Mouse (Mus musculus) testis, adult 2 months (tissue): ENCODE results near the gene Olfr1489. TPM values are rescaled to one million over a fixed set of nuclear protein-coding genes. Genes with fewer than 3 reads are reported as not detected.
"Not testable (repeated sequence)": the region's sequence is repeated elsewhere in the genome, so short reads cannot be mapped to it uniquely, and the experiment has no call there.

Experiments
- H3K27ac ChIP-seq: fragments of 200-500 bp; 2 replicates; pipeline ENCODE4 v1.5.1; 2012; ENCODE audit warnings: low read depth, low read length; ENCODE audit not compliant: control insufficient read depth, insufficient read depth
- H3K27me3 ChIP-seq: fragments of 200-500 bp; 2 replicates; pipeline ENCODE4 v1.6.1; 2012; ENCODE audit warnings: mild to moderate bottlenecking, low read length, moderate library complexity; ENCODE audit not compliant: control insufficient read depth, insufficient read depth
- H3K36me3 ChIP-seq: fragments of 200-500 bp; 2 replicates; pipeline ENCODE4 v1.6.1; 2012; ENCODE audit warnings: mild to moderate bottlenecking, low read length; ENCODE audit not compliant: control insufficient read depth, insufficient read depth
- H3K4me1 ChIP-seq: fragments of 200-500 bp; 2 replicates; pipeline ENCODE4 v1.6.1; 2012; ENCODE audit warnings: low read length; ENCODE audit not compliant: control insufficient read depth, insufficient read depth
- H3K4me3 ChIP-seq: fragments of 200-500 bp; 2 replicates; pipeline ENCODE4 v1.5.1; 2012; ENCODE audit warnings: low read depth, mild to moderate bottlenecking, low read length, moderate library complexity, mixed read lengths; ENCODE audit not compliant: control insufficient read depth
- CTCF ChIP-seq: fragments of 200-500 bp; IDR thresholded peaks from 2 replicates; pipeline ENCODE4 v1.5.1; 2012; ENCODE audit warnings: low read depth, mild to moderate bottlenecking, inconsistent platforms, low read length, moderate library complexity; ENCODE audit not compliant: control insufficient read depth, insufficient read depth, insufficient replicate concordance
- POLR2A ChIP-seq: fragments of 200-500 bp; IDR thresholded peaks from 2 replicates; pipeline ENCODE4 v1.6.1; 2012; ENCODE audit warnings: low read depth, mild to moderate bottlenecking, inconsistent platforms, low read length, moderate library complexity; ENCODE audit not compliant: control insufficient read depth
- polyA plus RNA-seq: library from polyadenylated mRNA; depleted of rRNA; stranded (reverse); fragments of >200 nt; gene quantifications from 2 replicates; pipeline ENCODE4 v1.2.3, GENCODE M21; 2012; rRNA removed

The Olfr1489 gene
- not detected in 2 replicates for polyA plus RNA-seq

- H3K36me3 ChIP-seq = no peaks in the 10 kb centered on the region
- TF ChIP-seq POLR2A (no peak), CTCF (no peak)
Observed at GRCm38 (mm10) chr19:13631321-13631720, at the start of gene Olfr1489. Gene Olfr1489, plus strand, starts transcription at chr19:13631621.

GRCm38 (mm10) chr19:13583211-13583610, 48.2 kb upstream of the Olfr1489 start, which contains the start of gene Olfr1484:
Gene Olfr1484, plus strand, starts transcription at chr19:13583511.
- Histone ChIP-seq H3K27ac (no peak within 1 kb of the TSS), H3K27me3 (no peaks in the 10 kb centered on the region), H3K36me3 (no peaks in the 10 kb centered on the region), H3K4me3 (no peak within 1 kb of the TSS), H3K4me1 (no peaks in the 10 kb centered on the region)
- no peak for TF ChIP-seq POLR2A
- no peak for TF ChIP-seq CTCF

More at GRCm38 (mm10) chr19:13631321-13631720, at the start of gene Olfr1489:
- Histone ChIP-seq H3K27me3 (no peaks in the 10 kb centered on the region), H3K4me1 (no peaks in the 10 kb centered on the region), H3K27ac (no peak within 1 kb of the TSS), H3K4me3 (no peak within 1 kb of the TSS)

DNA sequence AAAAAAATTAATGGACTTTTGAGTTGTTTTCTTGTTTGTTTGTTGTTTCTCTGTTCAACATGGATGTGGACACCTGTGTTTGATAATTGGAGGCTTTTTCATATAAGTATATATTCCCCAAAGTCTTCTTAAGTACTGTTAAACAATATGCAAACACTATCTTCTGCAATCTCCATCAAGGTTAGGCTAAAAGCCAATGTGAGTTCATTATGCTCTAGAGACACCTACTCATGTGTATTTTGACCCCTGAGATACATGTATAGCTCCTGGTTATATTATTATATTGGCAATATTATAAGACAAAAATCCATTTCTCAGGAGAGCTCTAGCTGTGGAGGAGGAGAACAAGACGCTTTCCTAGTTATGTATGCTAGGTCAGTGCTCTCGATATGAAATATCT, 14.3 kb upstream of the Olfr1489 start, which contains the start of gene Olfr1487:
Gene Olfr1487 (plus strand): TSS at position 301 of the 400 bp plus-strand sequence.
- H3K36me3 ChIP-seq, H3K4me3 ChIP-seq, H3K27ac ChIP-seq, H3K4me1 ChIP-seq, H3K27me3 ChIP-seq: not testable (repeated sequence)

GRCm38 (mm10) chr19:13650791-13651190, 19.4 kb downstream of the Olfr1489 start, which contains the start of gene Olfr1490:
Gene Olfr1490, plus strand, starts transcription at chr19:13651091.
- Histone ChIP-seq H3K4me3 (no peak within 1 kb of the TSS), H3K4me1 (no peaks in the 10 kb centered on the region), H3K27ac (no peak within 1 kb of the TSS), H3K27me3 (no peaks in the 10 kb centered on the region), H3K36me3 (no peaks in the 10 kb centered on the region)
- no peak for TF ChIP-seq CTCF
- TF ChIP-seq POLR2A = no peak

Other genes with a start within 250 kb of the Olfr1489 start
- not detected in 2 replicates for gene Olfr1469, start 223.8 kb upstream of the Olfr1489 start, polyA plus RNA-seq
- not detected in 2 replicates for gene Olfr1471, start 188.2 kb upstream of the Olfr1489 start, polyA plus RNA-seq
- not detected in 2 replicates for gene Olfr1472, start 175.5 kb upstream of the Olfr1489 start, polyA plus RNA-seq
- gene Olfr1474, start 162.1 kb upstream of the Olfr1489 start, polyA plus RNA-seq = not detected in 2 replicates
- gene Olfr1475, start 151.4 kb upstream of the Olfr1489 start, polyA plus RNA-seq = not detected in 2 replicates
- gene Olfr1477, start 131.1 kb upstream of the Olfr1489 start, polyA plus RNA-seq = not detected in 2 replicates
- gene Olfr1480, start 103.7 kb upstream of the Olfr1489 start, polyA plus RNA-seq = not detected in 2 replicates
- not detected in 2 replicates for gene Olfr1484, start 48.1 kb upstream of the Olfr1489 start, polyA plus RNA-seq
- not detected in 2 replicates for gene Olfr1487, start 14.2 kb upstream of the Olfr1489 start, polyA plus RNA-seq
- not detected in 2 replicates for gene Olfr1490, start 19.5 kb downstream of the Olfr1489 start, polyA plus RNA-seq
- gene Olfr1491, start 65.6 kb downstream of the Olfr1489 start, polyA plus RNA-seq = not detected in 2 replicates
- gene Olfr1493-ps1, start 91.7 kb downstream of the Olfr1489 start, polyA plus RNA-seq = not detected in 2 replicates
- not detected in 2 replicates for gene Olfr1494, start 108.1 kb downstream of the Olfr1489 start, polyA plus RNA-seq
- not detected in 2 replicates for gene Olfr1495, start 133.0 kb downstream of the Olfr1489 start, polyA plus RNA-seq
- not detected in 2 replicates for gene Olfr1496, start 146.3 kb downstream of the Olfr1489 start, polyA plus RNA-seq
- 0.14 and 0.19 TPM in 2 replicates for gene Olfr1497, start 166.6 kb downstream of the Olfr1489 start, polyA plus RNA-seq
- gene Olfr1499, start 187.8 kb downstream of the Olfr1489 start, polyA plus RNA-seq = not detected in 2 replicates
- gene Olfr1500, start 198.9 kb downstream of the Olfr1489 start, polyA plus RNA-seq = not detected in 2 replicates
- gene Olfr1501, start 219.1 kb downstream of the Olfr1489 start, polyA plus RNA-seq = not detected in 2 replicates
- gene Olfr1502, start 230.2 kb downstream of the Olfr1489 start, polyA plus RNA-seq = not detected in 2 replicates